Mouse (Mus musculus): ENCODE measurements around the gene Ttll9. TPM values are rescaled to one million over a fixed set of nuclear protein-coding genes. Genes with fewer than 3 reads are reported as not detected.
A peak's percentile ranks its signal among the peaks of the same experiment; 100 is the strongest.

The Ttll9 gene
- total RNA-seq, 2 experiments from 2014 or later = 1.7 to 2.6 TPM

DNA sequence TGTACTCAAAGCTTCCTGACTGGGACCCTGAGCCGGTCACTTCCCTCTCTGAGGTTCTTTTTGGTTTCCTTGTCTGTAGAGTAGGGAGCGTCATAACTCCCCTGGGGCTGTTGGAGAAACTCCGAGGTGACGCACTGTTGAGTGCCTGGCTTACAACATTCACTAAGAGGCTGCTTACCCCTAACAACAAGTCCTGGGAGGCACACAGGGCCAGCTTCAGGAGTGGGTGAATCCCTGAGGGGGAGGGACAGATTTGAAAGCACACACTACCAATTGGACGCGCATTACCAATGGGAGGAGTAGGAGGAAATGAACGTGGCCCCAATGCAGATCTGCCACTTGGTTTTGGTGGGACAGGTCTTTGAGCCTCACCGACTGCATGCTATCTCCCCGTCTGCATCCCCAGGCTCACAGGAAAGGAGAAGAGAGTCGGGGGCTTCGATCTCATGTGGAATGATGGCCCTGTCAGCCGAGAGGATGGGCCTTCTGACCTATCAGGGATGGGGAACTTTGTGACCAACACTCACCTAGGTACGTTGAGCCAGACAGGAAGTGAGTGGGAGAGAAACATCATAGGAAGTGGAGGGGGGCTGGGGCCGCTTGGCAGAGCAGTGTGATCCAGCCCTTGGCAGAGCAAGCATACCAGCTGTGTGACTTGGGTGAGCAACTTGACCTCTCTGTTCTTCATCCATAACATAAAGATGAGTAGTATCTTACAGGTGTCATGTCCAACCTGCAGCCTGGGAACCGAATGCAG, 40.4 kb downstream of the Ttll9 start:
- intact Hi-C loops (cut with DNase I) = no loop called here
- no peak for DNase-seq (ENCODE audit: low spot score in 2 of 2)

DNA sequence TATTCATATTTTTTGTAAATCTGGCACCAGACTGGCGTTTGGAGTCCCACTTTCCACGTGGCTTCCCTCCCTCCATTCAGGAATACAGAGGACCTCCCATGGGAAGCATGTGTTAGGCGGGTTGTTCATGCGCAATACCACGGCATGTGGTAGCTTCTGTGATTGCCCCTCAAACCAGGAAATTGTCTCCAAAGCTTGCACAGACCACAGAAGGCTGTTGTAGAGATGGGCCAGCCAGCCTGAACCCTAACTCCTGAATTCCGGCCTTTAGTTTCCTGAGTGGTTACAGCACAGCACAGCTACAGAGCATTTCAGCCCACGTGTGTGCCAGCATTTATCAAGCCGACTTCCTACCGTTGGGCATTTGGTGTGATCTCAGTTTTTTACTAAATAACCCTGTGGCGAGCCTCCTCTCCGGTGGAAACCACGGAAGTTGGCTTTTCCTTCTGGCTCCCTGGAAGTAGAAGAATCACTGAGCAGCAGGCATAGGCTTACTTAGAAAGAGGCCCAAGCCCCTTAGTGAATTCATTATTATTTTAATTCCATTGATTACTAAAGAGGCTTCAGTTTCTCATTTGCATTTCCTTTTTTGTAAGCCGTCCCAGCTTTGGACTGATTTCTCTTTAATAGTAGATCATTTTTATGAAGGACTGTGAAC, 41.5 kb downstream of the Ttll9 start:
- no peak for DNase-seq (ENCODE audit: low spot score in 2 of 2)
- intact Hi-C loops (cut with DNase I) = no loop called here

DNA sequence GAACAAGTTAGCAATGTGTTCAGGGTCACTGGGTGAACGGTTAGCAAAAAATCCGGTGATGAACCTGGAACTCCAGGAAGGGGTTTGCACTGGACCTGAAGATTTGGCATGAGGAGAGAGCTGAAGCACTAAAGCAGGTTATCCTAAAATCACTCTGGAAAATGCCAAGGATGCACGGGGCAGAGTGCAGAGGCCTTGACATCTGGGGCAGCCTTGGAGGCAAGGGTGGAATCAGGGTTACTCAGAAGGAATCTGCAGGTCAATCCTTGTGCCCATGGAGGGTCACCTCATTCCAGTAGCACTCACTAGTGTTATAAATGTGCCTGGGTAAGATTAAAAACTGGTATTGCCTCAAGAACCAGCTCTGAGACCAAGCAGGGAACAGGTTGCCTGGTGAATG, 43.7 kb downstream of the Ttll9 start:
- intact Hi-C loops (cut with DNase I) = no loop called here
- no peak for DNase-seq (ENCODE audit: low spot score in 2 of 2)

DNA sequence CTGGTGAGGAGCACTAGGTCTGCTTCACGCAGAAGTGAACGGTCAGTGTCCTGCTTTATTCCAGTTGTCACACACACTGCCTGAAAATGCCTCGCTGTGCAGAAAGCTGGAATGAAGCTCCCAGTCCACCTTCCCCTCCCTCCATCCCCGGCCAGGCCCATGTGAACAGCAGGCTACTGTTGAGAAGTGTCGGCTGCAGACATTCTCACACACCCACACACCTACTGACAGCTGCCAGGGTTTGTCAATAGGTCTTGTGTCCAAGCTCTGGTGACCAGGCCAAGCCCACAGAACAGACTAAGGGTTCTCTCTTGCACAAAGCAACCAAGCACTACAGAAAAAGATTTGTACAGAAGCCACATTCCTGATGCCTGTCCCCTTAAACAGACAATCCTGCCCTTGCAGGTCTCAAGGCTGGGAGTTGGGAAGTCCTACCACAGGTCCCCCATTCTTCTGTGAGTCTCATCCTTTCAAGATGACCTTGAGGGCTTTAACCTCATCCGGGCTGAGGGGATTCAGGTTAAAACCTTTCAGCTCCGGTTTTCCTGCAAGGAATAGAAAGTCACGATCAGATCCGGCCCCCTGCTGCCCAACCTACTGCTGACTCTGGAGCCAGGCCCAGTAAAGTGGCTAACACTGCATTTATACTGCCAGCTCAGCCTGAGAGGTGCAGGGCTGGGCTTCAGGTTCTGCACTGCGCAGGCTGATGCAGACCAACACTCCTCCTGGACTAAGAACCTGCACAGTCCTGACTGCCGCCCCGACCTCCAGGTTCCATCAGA, 47.1 kb downstream of the Ttll9 start:
- intact Hi-C loops (cut with DNase I) = no loop called here
- no peak for DNase-seq (ENCODE audit: low spot score in 2 of 2)

DNA sequence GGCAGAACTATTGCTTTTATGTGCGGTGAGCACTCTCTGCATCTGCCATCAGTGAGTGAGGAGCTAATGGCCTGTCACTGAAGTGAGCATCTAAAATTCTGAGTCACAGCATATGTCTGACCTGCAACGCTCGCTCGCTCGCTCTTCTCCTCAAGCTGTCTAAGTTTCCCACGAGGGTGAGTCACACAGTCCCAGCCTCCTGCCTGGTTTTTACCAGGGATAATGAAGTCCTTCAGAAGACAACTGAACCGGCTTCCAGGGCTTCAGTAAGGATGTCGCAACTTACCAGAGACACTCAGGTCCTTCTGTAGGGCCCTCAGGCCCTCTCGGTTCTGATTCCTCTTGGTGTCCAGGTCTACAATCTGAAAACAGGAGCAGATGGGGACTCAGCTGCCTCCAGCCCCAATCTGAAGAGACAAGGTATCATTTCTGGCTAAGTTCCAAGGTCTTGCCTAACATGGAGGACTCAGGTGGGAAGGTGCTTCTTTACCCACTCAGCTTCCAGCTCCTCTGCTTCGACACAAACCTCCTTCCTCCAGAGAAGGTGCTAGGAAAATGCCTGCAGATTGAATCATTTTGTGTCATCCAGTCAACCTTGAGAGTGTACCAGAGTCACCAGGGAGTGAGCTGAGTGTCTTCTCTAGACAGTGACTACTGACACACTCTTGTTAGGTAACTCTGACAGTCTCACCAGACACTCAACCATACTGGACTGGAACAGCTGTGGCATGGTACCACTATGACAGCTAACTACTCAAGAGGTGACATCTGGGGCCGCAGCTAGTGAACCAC, 51.6 kb downstream of the Ttll9 start:
- DNase-seq (ENCODE audit: low spot score in 2 of 2) = peak in 1 of 2 experiments; percentile 77
- intact Hi-C loops (cut with DNase I) = loop anchor here (5.0 kb wide), 2 partner anchors 52 to 82 kb away; partner anchors contain the start of genes Foxs1 and Ttll9

DNA sequence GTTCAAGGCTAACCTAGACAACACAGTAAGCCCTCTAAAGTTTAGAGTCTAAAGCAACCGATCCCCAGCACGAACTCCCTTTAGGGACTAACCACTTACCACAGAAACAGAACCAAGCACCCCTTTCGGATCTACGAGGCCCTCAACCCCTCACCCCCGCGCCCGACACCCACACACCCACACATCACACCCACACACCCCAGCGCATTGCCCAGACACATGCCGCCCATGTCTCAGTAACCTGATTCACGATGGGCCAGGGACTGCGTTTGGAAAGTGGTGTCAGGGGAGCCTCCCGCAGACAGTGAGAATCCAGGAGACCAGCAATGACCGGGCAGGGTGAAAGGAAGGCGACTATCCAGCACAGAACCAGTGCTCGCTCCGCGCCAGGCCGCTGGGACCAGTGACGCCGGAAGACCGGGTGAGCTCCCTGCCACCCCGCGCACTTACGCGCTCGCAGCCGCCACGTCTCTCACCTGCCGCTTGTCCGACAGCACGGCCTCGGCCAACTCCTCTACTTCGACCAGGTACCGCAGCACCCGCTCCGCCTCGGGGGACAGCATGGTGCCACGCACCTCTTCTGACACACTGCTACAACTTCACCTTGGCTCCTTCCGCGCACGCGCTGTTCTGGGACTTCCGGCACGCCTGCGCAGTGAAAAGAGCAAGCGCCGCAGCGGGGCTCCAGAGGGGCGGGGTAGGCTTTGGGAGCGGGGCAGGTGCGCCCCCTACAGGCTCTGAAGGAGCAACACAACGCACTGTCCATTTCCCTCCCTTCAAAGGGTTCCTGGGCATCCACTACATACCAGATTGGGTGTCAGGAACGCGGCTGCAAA, 52.7 kb downstream of the Ttll9 start, which contains the start of gene Pdrg1:
Pdrg1 (minus strand) TSS at position 670 of the 836 bp plus-strand sequence.
- intact Hi-C loops (cut with DNase I) = loop anchor here (5.0 kb wide), 3 partner anchors 53 to 103 kb away; partner anchors contain the start of genes Foxs1, Mylk2 and Ttll9
- peak; percentile 94 to 97 for DNase-seq (ENCODE audit: low spot score in 2 of 2)

DNA sequence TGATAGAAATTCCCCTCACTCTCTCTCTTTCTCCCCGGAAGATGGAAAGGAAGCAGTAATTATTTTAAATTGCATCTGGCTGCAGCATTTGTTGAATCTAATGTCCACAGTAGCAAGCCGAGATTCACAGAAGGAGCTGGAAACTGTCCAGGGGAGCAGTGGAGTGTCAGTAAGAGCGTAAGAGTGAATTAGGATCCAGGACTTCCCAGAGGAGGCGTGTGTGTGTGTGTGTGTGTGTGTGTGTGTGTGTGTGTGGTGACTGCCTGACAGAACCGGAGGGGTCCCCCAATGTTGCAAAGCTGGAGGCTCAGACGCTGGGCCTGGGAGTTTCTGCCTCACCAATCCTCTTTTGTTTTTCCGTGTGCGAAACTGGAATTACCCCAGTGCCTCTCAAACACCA, 53.5 kb downstream of the Ttll9 start:
- intact Hi-C loops (cut with DNase I) = loop anchor here (5.0 kb wide), 1 partner anchor 104 kb away; the partner anchor contains the start of gene Mylk2

DNA sequence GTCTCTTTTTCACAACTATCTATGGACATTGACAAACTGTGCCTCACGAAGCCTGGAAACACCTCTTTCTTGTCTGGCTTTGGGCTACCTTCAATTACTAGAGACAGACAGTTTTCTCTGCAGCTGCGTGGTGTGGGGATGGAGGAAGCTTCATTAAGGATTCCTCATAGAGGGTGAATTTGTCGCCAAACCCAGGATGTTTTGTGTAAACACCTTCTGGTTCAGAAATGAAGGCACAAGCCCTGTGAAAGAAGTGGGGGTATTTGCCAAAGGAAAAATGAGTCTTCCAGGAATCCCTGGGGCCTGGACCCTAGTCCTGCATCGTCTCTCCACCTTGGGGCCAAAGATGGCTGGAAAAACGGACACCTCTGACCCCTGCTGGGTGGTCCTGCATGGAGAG, 54.5 kb downstream of the Ttll9 start:
- DNase-seq (ENCODE audit: low spot score in 2 of 2) = no peak
- intact Hi-C loops (cut with DNase I) = loop anchor here (5.0 kb wide), 1 partner anchor 104 kb away; the partner anchor contains the start of gene Mylk2

More for the DNA sequence above, 53.5 kb downstream of the Ttll9 start:
- no peak for DNase-seq (ENCODE audit: low spot score in 2 of 2)

DNA sequence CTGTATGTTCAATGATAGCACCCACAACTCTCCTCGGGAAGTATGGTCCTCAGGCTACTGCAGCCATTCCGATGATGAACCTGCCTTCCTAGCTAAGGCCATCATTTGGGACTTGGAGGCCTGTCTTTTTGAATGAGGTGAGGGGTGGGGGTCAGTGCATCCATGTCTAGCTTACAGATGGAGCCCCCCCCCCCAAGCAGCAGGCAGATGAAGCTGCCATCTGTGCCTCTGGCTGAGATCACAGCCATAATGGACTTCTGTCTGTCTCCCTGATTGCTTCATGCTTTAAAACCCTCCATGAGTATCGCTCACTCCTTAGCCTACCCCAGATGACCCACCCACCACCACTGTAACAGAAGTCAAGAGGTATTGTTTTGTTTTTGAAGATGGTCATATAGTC, 57.1 kb downstream of the Ttll9 start:
- intact Hi-C loops (cut with DNase I) = loop anchor here (5.0 kb wide), 1 partner anchor 107 kb away; the partner anchor contains the start of gene Mylk2
- DNase-seq (ENCODE audit: low spot score in 2 of 2) = no peak

DNA sequence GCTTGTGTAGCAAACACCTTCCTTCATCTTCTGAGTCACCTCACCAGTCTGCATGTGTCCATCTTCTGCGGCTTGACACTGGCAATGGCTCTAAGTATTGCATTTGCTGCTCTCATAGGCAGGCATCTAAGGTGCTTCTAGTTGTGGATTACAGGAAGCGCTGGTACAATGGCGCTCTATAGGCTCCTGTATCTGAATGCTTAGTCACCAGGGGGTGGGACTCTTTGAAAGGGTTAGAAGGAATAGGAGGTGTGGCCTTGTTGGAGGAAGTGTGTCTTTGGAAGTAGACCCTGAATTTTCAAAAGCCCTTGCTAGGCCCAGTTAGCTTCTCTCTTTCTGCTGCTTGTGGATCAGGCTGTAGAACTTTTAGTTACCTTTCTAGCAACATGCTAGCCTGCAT, 58.9 kb downstream of the Ttll9 start:
- intact Hi-C loops (cut with DNase I) = no loop called here
- DNase-seq (ENCODE audit: low spot score in 2 of 2) = no peak

DNA sequence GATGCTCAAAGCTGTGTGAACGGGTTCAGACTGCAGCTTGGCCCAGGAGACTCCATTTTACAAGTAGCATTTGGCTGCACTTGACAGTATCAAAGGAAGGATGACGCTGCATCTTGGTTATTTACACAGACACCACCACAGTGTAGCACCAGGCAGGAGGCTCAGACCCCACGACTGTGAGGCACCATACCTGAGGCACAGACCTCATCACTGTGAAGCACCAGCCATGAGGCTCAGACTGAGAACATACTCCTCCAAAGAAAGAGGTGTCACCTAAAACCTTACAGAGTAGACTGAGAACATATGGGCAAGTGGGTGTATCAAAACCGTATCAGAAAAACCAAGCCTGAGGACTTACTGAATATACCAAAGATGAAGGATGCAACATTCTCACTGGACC, 60.6 kb downstream of the Ttll9 start:
- DNase-seq (ENCODE audit: low spot score in 2 of 2) = peak in 1 of 2 experiments; percentile 79

DNA sequence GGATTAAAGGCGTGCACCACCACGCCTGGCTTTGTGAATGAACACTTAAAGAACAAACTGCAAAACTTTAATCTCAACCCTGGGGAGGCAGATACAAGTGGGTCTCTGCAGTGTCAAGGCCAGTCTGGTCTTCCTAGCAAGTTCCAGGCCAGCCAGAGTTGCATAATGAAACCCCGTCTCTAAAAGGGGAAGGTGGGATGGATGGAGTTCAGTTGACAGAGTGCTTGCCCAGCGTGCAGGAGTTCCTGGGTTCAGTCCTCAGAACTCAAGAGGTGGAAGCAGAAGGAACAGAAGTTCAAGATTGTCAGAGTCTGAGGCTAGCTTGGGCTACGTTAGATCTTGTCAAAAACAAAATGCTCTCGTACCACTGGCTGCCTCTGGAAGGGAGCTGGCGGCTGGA, 63.8 kb downstream of the Ttll9 start:
- intact Hi-C loops (cut with DNase I) = no loop called here
- DNase-seq (ENCODE audit: low spot score in 2 of 2) = no peak

More for the DNA sequence above, 60.6 kb downstream of the Ttll9 start:
- intact Hi-C loops (cut with DNase I) = no loop called here

DNA sequence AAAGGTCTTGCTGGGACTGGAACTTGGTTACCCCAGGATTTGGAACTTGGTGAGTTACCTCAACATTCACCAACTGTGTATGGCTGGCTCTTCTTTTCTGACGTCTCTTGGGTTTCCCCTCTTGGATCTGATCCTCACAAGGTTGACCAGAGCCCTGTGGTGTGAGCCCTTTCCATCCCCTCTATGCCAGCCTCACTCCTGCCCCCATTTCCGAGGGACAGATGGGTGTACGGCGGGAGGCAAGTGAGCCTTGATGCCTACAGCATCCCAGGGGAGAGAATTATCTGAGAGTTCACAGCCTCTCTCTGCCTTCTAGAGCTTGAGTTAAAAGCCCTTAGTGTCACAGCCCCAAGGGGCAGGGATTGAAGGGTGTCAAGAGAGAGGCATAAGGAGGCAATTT, 65.2 kb downstream of the Ttll9 start:
- intact Hi-C loops (cut with DNase I) = no loop called here
- DNase-seq (ENCODE audit: low spot score in 2 of 2) = no peak

DNA sequence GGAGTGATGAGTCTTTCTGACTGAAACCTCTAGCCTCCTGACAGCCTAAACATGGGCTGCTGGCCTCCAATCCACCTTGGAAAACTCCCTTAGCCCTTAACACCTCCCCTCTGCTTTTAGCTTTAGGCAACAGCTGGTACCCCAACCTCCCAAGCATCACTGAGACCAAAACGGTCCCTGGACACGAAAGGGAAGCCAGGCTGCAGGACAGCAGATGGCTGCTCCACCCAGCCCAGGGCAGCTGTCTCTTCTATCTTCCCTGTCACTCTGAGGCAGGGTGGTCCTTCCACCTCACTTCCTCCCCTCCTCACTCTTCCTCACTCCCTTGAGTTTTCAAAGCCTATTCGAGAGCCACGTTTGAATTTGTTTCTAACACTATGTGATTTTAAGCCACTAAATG, 68.1 kb downstream of the Ttll9 start:
- intact Hi-C loops (cut with DNase I) = no loop called here
- no peak for DNase-seq (ENCODE audit: low spot score in 2 of 2)

DNA sequence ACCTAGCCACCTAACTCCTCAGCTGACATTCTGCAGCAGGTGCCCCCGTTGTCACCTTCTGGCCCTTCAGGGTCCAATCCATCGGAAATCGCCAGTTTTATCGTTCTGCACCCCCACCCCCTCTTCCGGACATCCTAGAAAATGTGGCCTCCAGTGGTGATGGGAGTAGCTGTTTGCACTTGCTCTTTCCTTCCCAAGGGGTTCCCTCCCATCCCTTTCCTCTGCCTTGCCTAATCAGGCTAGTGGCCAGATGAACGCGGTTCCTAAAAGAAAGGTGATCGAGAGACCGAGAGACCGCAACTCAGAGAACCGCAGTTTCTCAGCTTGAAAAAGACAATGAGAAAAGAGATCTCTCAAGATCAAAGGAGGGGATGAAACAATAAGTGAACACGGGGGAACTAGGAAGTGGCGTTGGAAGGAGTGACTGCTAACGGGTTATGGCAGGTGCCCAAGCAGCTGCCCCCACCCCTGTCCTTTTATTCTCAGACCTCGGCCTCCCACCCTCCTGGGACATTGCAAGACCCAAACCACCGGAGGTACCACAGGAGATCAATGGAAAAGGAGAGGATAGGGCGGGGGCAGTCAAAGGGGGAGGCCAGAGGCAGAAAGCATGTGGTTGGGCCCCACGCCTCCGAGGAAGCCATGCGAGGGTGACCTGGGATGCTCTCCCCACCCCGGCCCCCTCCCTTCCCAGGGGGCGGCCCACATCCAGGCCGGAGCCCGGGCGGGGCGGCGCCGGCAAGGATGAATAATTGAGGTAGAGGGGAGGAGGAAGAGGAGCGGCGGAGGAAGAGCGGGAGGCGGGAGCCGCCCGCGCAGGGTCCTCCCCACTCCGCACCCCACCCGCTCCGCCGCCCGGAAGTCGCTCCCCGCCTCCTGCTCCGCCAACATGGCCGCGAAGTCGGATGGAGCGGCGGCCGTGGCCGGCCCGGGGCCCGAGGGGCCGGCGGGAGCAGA, 69.1 kb downstream of the Ttll9 start, which contains the start of gene Xkr7:
Xkr7 (plus strand) TSS at position 727 of the 957 bp plus-strand sequence.
- DNase-seq (ENCODE audit: low spot score in 2 of 2) = peak in 1 of 2 experiments; percentile 38
- intact Hi-C loops (cut with DNase I) = no loop called here

DNA sequence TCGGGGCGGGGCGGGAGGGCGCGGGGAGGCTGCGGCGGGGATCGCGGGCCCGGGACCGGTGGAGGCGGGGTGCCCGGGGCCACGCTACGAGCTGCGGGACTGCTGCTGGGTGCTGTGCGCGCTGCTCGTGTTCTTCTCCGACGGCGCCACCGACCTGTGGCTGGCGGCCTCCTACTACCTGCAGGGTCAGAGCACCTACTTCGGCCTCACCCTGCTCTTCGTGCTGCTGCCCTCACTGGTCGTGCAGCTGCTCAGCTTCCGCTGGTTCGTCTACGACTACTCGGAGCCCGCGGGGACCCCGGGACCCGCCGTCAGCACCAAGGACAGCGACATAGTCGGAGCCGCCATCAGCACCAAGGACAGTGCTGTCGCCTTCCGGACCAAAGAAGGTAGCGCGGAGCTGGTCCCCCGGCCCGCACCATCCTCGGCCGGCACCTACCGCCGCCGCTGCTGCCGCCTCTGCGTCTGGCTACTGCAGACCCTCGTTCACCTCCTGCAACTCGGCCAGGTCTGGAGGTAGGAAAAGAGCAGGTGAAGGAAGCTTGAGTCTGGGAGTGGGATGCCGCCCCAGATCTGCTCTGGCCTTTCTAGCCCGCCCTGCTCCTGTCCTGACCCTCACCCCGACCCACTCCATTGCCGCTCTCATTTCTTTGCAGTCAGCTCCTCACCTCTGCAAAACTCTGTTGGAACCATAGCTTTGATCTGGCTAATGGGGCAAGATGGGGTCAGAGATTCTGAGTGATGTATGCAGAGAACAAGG, 70.0 kb downstream of the Ttll9 start:
- peak in 1 of 2 experiments; percentile 52 for DNase-seq (ENCODE audit: low spot score in 2 of 2)
- intact Hi-C loops (cut with DNase I) = no loop called here
